Mouse (Mus musculus) hindlimb bud, embryonic 11.5 days (tissue): Measurements from ENCODE around the gene Dap3.
A peak's percentile ranks its signal among the peaks of the same experiment; 100 is the strongest.
"Not testable (repeated sequence)": the region's sequence is repeated elsewhere in the genome, so short reads cannot be mapped to it uniquely, and the experiment has no call there.

ENCODE experiments used
- DNase-seq: peaks from one replicate; pipeline ENCODE4 v3.0.0-alpha.2; 2012; ENCODE audit warnings: low read depth, low spot score; ENCODE audit errors: extremely low spot score

Dap3 gene

DNA sequence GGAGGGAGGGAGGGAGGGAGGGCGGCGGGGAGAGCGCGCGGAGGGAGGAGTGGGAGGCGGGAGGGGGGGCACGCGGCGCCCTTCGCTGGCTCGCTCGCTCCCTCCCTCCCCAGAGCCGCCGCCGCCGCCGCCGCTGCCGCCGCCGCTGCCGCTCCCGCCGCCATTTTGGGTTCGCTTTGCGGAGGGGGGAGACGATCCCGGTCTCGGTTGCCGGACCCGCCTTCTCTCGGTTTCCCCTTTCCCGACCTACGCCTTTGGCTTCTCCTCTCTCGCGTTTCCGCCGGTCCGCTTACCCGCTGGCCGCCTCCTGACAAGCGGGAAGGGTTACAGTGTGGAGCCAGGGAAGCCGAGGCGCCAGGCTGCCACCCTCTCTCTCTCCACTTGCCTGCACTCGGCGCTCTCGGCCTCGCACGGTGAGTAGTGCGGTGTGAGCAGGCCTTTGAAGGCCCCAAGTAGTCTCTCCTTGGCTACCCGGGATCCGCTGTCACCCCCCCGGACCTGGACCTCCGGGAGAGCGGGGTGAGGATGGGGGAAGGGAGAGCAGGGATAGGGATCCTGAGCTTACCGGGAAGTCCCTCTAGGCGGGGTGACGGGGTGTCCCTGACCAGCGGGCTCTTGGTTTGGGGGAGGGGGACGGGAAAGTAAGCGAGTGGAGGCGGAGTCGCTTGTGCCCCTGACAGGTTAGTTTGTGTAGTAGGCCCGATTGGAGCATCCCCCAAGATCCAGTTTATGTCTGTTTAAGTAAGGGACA is at the start of gene Dap3, which contains the start of gene Ash1l:
TSS of gene Dap3 (minus strand) at position 606 of the 751 bp plus-strand sequence.
TSS of gene Ash1l (plus strand) at position 47 of the 751 bp plus-strand sequence.
- DNase-seq, result peak; percentile 22

DNA sequence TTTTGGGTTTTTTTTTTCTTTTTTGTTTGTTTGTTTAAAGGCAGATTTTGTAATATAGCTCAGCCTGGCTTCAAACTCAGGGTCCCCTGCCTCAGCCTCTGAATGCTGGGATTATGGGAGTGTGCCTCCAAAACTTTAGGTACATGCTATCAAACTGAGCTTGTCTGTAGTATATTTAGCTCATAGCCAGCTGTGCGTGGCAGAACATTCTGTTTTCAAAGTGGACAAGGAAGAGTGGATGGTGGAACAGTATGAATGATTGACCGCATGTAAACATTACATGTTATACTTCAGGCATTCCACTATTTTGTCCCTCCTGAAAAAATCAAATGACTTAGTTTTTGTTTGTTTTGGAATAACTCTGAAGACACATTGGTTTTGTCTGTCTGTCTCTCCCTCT is 41.8 kb upstream of the Dap3 start:
- no peak for DNase-seq

- DNase-seq, result no peak
Observed at GRCm38 (mm10) chr3:88983921-88984381, 33.0 kb upstream of the Dap3 start.

- no peak for DNase-seq
Observed at GRCm38 (mm10) chr3:88981206-88982010, 30.4 kb upstream of the Dap3 start.

DNA sequence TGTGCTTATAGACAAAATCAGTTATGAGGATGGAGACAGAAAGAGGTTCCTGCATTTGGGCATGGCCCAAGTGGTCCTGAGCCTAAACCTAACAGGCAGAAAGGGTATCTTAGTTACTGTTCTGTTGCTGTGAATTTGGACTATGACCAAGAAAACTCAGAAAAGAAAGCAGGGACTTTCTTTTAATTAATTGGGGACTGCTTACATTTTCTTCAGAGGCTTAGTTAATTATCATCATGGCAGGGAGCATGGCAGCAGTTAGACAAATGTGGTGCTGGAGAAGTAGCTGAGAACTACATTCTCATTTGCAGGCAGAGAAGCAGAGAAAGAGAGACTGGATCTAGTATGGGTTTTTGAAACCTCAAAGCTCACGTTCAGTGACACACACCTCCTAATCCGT is 24.0 kb upstream of the Dap3 start:
- DNase-seq, result no peak

GRCm38 (mm10) chr3:88963211-88963610 is 12.2 kb upstream of the Dap3 start:
- not testable (repeated sequence) for DNase-seq

GRCm38 (mm10) chr3:88953736-88954135 is 2.8 kb upstream of the Dap3 start:
- DNase-seq, result no peak

GRCm38 (mm10) chr3:88953246-88953645 is 2.3 kb upstream of the Dap3 start:
- no peak for DNase-seq

DNA sequence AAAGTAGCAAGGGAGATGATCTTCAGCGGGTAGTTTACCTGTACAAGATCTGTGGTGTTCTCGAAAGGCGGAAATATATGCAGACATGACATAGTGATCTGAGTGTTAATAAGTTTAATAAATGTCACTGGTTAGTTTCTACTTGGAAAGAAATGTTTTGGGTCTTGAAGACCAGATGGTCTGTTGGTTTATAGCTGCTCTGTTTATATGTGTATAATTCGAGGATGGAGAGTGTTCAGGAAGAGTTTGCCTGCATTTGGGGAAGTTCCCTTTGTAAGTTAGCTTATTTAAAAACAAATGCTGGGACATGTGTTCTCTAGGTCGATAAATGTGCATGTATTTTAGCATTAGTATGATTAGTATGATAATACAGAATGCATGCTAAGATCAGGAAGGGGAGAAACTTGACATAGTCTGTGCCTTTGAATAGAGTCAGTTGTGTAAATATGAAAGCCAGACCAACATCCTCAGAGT is 383 bp upstream of the Dap3 start:
- DNase-seq, result peak; percentile 10

DNA sequence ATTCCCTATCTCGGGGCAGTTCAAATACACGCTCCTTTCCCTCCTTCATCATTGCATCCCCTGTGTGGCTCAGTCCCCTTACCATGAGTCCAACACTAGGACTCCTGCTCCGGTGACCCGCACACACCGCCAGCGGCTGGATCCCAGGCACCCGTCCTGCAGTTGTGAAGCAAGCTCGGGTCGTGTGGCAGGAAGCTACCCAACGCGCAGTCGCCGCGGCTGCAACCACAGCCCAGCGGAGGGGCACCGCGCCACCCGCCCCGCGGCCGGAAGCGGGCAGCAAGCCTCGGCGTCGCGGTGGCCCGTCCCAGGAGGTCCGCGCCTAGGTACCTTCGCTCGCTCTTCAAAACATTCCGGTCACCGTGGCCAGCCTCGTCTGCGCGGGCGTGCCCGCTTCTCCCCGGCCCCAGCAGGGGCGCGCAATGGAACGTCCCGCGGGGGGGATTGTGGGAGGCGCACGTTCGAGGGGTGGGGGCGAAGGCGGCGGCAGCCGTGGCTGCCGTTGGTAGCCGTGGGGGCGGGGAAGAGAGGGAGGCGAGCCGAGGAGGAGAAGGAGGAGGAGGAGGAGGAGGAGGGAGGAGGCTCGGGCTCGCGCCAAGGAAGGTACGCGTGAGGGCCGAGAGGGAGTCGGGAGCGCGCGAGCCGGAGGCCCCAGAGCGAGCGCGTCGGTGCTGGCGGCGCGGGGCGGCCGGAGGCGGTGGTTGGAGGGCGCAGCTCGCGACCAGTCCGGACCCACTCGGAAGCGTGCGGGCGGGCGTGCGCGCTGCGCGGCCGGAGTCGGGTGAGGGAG is 1.0 kb downstream of the Dap3 start:
- DNase-seq, result peak; percentile 35

- DNase-seq, result no peak
Observed at GRCm38 (mm10) chr3:88944109-88944508, 6.9 kb downstream of the Dap3 start.

GRCm38 (mm10) chr3:88942316-88942880 is 8.6 kb downstream of the Dap3 start:
- no peak for DNase-seq

GRCm38 (mm10) chr3:88939749-88940148 is 11.2 kb downstream of the Dap3 start:
- peak; percentile 49 for DNase-seq

DNA sequence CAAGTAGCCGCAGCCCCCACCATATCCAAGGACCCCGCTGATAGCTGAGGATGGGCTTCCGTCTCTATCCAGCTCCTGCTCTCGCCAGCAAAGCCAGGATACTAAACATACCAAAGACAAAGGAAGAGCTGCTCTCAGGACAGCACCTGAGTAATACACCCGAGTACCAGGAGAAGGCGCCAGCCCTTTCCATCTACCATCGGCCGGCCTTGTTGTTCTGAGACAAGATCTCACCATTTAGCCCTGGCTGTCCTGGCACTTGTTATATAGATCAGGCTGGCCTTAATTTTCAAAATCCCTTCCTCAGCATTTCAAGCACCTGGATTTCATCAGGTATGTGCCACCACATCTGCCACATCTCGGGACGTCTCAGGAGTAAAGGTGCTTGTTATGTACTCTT is 11.9 kb downstream of the Dap3 start:
- DNase-seq, result no peak

- DNase-seq, result no peak
Observed at GRCm38 (mm10) chr3:88929501-88929900, 21.5 kb downstream of the Dap3 start.

DNA sequence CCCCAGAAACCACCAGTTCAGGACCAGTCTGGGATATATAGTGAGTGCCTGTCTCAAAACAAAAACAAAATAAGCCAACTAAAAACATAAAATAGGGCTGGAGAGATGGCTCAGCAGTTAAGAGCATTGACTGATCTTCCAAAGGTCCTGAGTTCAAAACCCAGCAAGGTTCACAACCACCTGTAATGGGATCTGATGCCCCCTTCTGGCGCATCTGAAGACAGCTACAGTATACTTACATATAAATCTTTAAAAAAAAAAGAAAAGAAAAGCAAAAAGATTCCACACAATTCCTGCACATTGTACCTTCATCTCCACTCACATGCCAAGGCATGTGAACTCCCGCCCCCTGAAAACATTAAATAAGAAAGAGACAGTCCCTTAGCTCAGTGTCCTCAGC is 25.3 kb downstream of the Dap3 start:
- DNase-seq, result no peak

GRCm38 (mm10) chr3:88923989-88924591 is 26.9 kb downstream of the Dap3 start:
- no peak for DNase-seq

GRCm38 (mm10) chr3:88921411-88921810 is 29.6 kb downstream of the Dap3 start:
- DNase-seq, result no peak

GRCm38 (mm10) chr3:88918981-88919380 is 32.0 kb downstream of the Dap3 start:
- DNase-seq, result no peak

- no peak for DNase-seq
Observed at GRCm38 (mm10) chr3:88914384-88914810, 36.6 kb downstream of the Dap3 start.
